Mouse (Mus musculus) testis, adult 2 months (tissue): ENCODE measurements around the gene Grm8.

Experiments used
- CTCF ChIP-seq: fragments of 200-500 bp; IDR thresholded peaks from 2 replicates; pipeline ENCODE4 v1.5.1; 2012; ENCODE audit warnings: low read depth, mild to moderate bottlenecking, inconsistent platforms, low read length, moderate library complexity; ENCODE audit not compliant: control insufficient read depth, insufficient read depth, insufficient replicate concordance
- POLR2A ChIP-seq: fragments of 200-500 bp; IDR thresholded peaks from 2 replicates; pipeline ENCODE4 v1.6.1; 2012; ENCODE audit warnings: low read depth, mild to moderate bottlenecking, inconsistent platforms, low read length, moderate library complexity; ENCODE audit not compliant: control insufficient read depth

DNA sequence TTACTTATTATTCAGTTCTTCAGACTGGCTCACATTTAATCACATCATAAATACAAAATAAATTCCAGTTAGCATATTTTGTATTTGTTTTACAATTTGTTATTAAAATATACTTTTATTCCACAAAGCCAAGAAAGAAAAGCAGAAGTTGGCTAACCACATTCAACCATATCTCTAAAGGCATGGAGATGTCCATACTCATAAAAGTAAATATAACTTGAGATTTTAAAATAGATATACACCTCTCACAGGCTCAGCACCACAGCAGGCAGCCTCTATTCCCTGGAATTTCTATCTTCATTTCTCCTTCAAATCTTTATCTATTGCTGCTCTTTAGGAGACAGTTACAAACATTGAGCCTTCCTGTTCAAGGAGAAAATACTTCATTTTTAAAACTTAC, 774.5 kb downstream of the Grm8 start:
- TF ChIP-seq CTCF = no peak
- TF ChIP-seq POLR2A = no peak
